Mouse (Mus musculus) lung, postnatal 0 days (tissue): ENCODE results near the gene Sall1. TPM values are rescaled to one million over a fixed set of nuclear protein-coding genes. Genes with fewer than 3 reads are reported as not detected.
A peak's percentile ranks its signal among the peaks of the same experiment; 100 is the strongest.

Source experiments
- ATAC-seq: fragments of 200-750 bp; cut with Nextera tagmentation; 2 replicates; pipeline ENCODE4 v1.8.0; 2017; ENCODE audit warnings: moderate library complexity
- DNase-seq: peaks from one replicate; pipeline ENCODE4 v3.0.0-alpha.2; 2016; ENCODE audit warnings: low spot score
- H3K27ac ChIP-seq: fragments of 300-500 bp; sonication (generic); 2 replicates; pipeline ENCODE4 v1.5.1; 2014; ENCODE audit warnings: antibody characterized with exemption, mild to moderate bottlenecking, low read length, mixed read lengths
- H3K27me3 ChIP-seq: fragments of 300-500 bp; sonication (generic); replicated peaks from 2 replicates; pipeline ENCODE4 v1.6.1; 2014; ENCODE audit warnings: low read length, mixed read lengths; ENCODE audit not compliant: insufficient read depth
- H3K36me3 ChIP-seq: fragments of 300-500 bp; sonication (generic); 2 replicates; pipeline ENCODE4 v1.6.1; 2014; ENCODE audit warnings: low read length, mixed read lengths; ENCODE audit not compliant: insufficient read depth
- H3K4me1 ChIP-seq: fragments of 300-500 bp; sonication (generic); 2 replicates; pipeline ENCODE4 v1.6.1; 2014; ENCODE audit warnings: antibody characterized with exemption, low read depth, low read length, mixed read lengths; ENCODE audit not compliant: insufficient read depth
- H3K4me2 ChIP-seq: fragments of 300-500 bp; sonication (generic); replicated peaks from 2 replicates; pipeline ENCODE4 v1.6.1; 2014; ENCODE audit warnings: low read depth, mild to moderate bottlenecking, low read length, moderate library complexity, mixed read lengths
- H3K4me3 ChIP-seq: fragments of 300-500 bp; sonication (generic); 2 replicates; pipeline ENCODE4 v1.5.1; 2014; ENCODE audit warnings: low read depth, low read length
- H3K9ac ChIP-seq: fragments of 300-500 bp; sonication (generic); replicated peaks from 2 replicates; pipeline ENCODE4 v1.6.1; 2014; ENCODE audit warnings: low read depth, mild to moderate bottlenecking
- H3K9me3 ChIP-seq: fragments of 300-500 bp; sonication (generic); 2 replicates; pipeline ENCODE4 v1.6.1; 2016; ENCODE audit warnings: low read length, mixed read lengths
- CTCF ChIP-seq: IDR thresholded peaks from 2 replicates; pipeline ENCODE4 v1.5.1; 2016; ENCODE audit warnings: antibody characterized with exemption, mild to moderate bottlenecking
- EP300 ChIP-seq: IDR thresholded peaks from 2 replicates; pipeline ENCODE4 v1.6.1; 2016; ENCODE audit warnings: antibody characterized with exemption, mild to moderate bottlenecking, control low read depth
- WGBS: fragments of 180-500 bp; shearing (Covaris S2); extraction: QIAGEN DNeasy Blood & Tissue Kit; methylation state at CpG from one replicate; pipeline ENCODE4 v1.1.7; 2014; 5-methylcytosine and 5-hydroxymethylcytosine counted together
- polyA plus RNA-seq: library from polyadenylated mRNA; unstranded; fragments of >200 nt; fragmentation: Nextera tagmentation; extraction: Ambion mirVana; gene quantifications from 2 replicates; pipeline ENCODE4 v1.2.1, GENCODE M21; 2015

The Sall1 gene
- polyA plus RNA-seq, 1 experiment from 2014 or later: 0.02 TPM

- Histone ChIP-seq H3K36me3 (no peaks in the 10 kb centered on the region), H3K9ac (no peak overlapping the region), H3K27ac (no peak overlapping the region), H3K4me2 (no peak overlapping the region), H3K9me3 (no peaks in the 10 kb centered on the region), H3K27me3 (peaks cover 37% of the 10 kb centered on the region), H3K4me1 (no peaks in the 10 kb centered on the region), H3K4me3 (no peak overlapping the region)
- DNase-seq (no peak), ATAC-seq (no peak)
- 48% methylated on average over 12 of the region's 12 CpGs for WGBS
- TF ChIP-seq EP300 (no peak), CTCF (no peak)
Measured at GRCm38 (mm10) chr8:89028156-89028555, 15.8 kb downstream of the Sall1 start.

- 20% methylated on average over 10 of the region's 13 CpGs for WGBS
- H3K9me3 ChIP-seq: no peaks in the 10 kb centered on the region
- H3K9ac ChIP-seq: no peak overlapping the region
- H3K27ac ChIP-seq: no peak overlapping the region
- peaks cover 36% of the 10 kb centered on the region for H3K27me3 ChIP-seq
- 0 out of 2 replicates have a peak overlapping the region, but pooled peaks have one; percentile 42 for H3K4me2 ChIP-seq
- no peaks in the 10 kb centered on the region for H3K36me3 ChIP-seq
- peak overlapping the region; percentile 0; the same call in 1 of the 2 replicates for H3K4me3 ChIP-seq
- no peaks in the 10 kb centered on the region for H3K4me1 ChIP-seq
- TF ChIP-seq EP300 (no peak), CTCF (no peak)
- DNase-seq (no peak), ATAC-seq (no peak; the same call in 1 of the 2 replicates)
Measured at GRCm38 (mm10) chr8:89026139-89026520, 17.8 kb downstream of the Sall1 start.

- peaks cover 33% of the 10 kb centered on the region for H3K27me3 ChIP-seq
- ATAC-seq (peak; percentile 52), DNase-seq (no peak)
- H3K4me3 ChIP-seq: peak overlapping the region; percentile 0; the same call in 1 of the 2 replicates
- H3K27ac ChIP-seq: no peak overlapping the region
- no peaks in the 10 kb centered on the region for H3K36me3 ChIP-seq
- H3K9me3 ChIP-seq: no peaks in the 10 kb centered on the region
- no peaks in the 10 kb centered on the region for H3K4me1 ChIP-seq
- peak; percentile 42 for TF ChIP-seq CTCF
- TF ChIP-seq EP300: no peak
- peak overlapping the region; percentile 42 for H3K4me2 ChIP-seq
- WGBS: 9% methylated on average over 51 of the region's 55 CpGs
- no peak overlapping the region for H3K9ac ChIP-seq
Measured at GRCm38 (mm10) chr8:89025281-89026138, 18.5 kb downstream of the Sall1 start.

GRCm38 (mm10) chr8:89024796-89025195 lies 19.2 kb downstream of the Sall1 start:
- DNase-seq: no peak
- H3K9ac ChIP-seq: no peak overlapping the region
- ATAC-seq: no peak
- H3K4me1 ChIP-seq: no peaks in the 10 kb centered on the region
- H3K4me3 ChIP-seq: no peak overlapping the region
- WGBS: 43% methylated on average over 6 of the region's 6 CpGs
- no peaks in the 10 kb centered on the region for H3K36me3 ChIP-seq
- H3K9me3 ChIP-seq: no peaks in the 10 kb centered on the region
- peaks cover 32% of the 10 kb centered on the region for H3K27me3 ChIP-seq
- TF ChIP-seq CTCF (no peak), EP300 (no peak)
- H3K27ac ChIP-seq: no peak overlapping the region
- no peak overlapping the region for H3K4me2 ChIP-seq

- ATAC-seq: peak; percentile 35; the same call in 1 of the 2 replicates
- Histone ChIP-seq H3K9me3 (no peaks in the 10 kb centered on the region), H3K4me3 (no peak overlapping the region), H3K36me3 (no peaks in the 10 kb centered on the region), H3K4me2 (no peak overlapping the region), H3K9ac (no peak overlapping the region), H3K27me3 (peaks cover 20% of the 10 kb centered on the region), H3K4me1 (no peaks in the 10 kb centered on the region), H3K27ac (no peak overlapping the region)
- 5% methylated on average over 5 of the region's 5 CpGs for WGBS
- no peak for TF ChIP-seq EP300
- no peak for TF ChIP-seq CTCF
- peak; percentile 41 for DNase-seq
Measured at GRCm38 (mm10) chr8:89021139-89021538, 22.8 kb downstream of the Sall1 start.

GRCm38 (mm10) chr8:89017891-89018290 lies 26.1 kb downstream of the Sall1 start:
- TF ChIP-seq CTCF (no peak), EP300 (no peak)
- no peak overlapping the region for H3K4me3 ChIP-seq

More at GRCm38 (mm10) chr8:89017891-89018290, 26.1 kb downstream of the Sall1 start:
- no peak for ATAC-seq
- H3K9me3 ChIP-seq: no peaks in the 10 kb centered on the region
- H3K27me3 ChIP-seq: 0 out of 2 replicates have a peak, but pooled peaks cover 2% of the 10 kb centered on the region
- no peak overlapping the region for H3K27ac ChIP-seq
- 39% methylated on average over 4 of the region's 4 CpGs for WGBS
- no peaks in the 10 kb centered on the region for H3K4me1 ChIP-seq
- peak; percentile 22 for DNase-seq
- no peaks in the 10 kb centered on the region for H3K36me3 ChIP-seq
- no peak overlapping the region for H3K9ac ChIP-seq
- H3K4me2 ChIP-seq: no peak overlapping the region
